Mouse (Mus musculus): ENCODE results near the gene Ndufs7.

Gene Ndufs7

DNA sequence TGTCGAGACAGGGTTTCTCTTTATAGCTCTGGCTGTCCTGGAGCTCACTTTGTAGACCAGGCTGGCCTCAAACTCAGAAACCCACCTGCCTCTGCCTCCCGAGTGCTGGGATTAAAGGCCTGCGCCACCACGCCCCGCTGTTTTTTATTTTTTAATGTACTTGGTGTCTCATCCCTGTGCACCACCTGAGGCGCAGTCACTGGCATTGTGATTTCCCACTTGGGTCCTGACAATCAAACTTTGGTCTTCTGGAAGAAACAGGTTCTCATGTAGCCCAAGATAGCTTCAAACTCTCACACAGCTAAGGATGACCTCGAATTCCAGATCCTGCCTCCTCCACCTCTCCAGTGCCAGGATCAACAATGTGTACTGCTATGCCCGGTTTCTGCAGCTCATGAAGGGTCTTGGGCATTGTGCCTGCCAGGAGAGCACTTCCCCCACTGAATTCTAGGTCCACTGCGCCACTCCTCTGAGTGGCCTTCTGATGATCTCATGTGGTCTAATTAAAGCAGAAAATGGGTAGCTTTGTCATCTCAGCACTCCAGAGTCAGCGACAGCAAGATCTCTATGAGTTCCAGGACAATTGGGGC lies 13.9 kb downstream of the Ndufs7 start:
- DNase-seq = no peak

DNA sequence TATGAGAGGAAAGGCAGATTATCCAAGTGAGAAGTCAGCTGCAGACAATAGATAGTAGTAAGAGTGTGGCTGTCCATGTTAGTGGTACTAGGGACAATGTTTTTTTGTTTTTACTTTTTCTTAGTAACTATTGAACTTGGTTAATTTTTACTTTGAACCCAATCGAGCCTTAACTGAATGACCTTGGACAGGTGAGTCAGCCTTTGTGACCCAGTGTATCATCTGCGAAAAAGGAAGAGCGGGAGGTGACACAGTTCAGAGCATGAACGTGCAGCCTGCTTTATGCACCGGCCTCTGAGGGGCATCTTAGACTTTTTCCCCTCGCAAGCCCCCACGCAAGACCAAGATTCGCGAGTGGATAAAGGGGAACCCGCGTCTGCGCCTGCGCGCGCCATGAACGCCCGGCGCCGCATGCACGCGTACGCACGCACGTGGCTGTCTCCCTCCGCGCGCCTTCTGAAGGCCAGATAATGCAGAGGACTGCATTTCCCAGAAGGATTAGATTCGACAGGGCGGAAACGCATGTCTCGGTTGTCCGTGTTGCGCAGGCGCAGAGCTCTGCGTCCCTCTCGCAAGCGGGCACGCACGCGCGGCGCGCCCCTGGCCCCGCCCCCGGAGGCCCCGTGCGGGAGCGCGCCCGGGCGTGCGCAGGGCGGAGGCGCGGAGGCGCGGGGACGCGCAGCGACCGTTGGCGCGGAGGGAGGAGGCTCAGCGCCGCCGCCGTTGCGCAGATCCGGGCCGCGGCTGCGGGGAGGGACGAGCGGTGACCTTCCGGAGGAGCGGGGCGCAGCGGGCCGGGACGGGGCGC lies 15.6 kb downstream of the Ndufs7 start:
- peak; percentile 99 to 100 for DNase-seq

GRCm38 (mm10) chr10:80265149-80265486 lies 16.2 kb downstream of the Ndufs7 start:
- DNase-seq = no peak

- no peak for DNase-seq
Measured at GRCm38 (mm10) chr10:80270099-80270498, 21.2 kb downstream of the Ndufs7 start.

DNA sequence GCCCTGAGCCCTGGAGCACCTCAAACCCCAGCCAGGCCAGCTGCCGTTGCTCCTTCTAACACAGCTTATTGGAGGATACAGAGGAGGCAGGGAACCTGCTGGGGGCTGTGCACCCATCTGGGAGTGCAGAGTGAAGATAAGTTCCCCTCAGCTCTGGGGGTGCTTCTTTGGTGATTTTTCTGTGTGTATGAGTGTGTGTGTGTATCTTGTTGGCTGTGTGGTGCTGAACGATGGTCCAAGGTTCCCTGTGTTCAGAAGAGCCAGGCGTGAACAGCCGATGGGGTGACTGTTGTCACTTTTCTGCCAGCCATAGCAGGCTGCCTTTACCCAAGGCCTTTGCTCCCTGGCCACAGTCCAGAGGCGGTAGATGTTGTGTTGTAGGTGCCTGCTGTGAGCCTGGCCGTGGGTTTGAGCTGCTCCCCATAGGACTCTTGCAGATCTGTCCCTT lies 21.8 kb downstream of the Ndufs7 start:
- peak; percentile 57 to 73 for DNase-seq

- no peak for DNase-seq
Measured at GRCm38 (mm10) chr10:80271186-80271843, 22.4 kb downstream of the Ndufs7 start.

DNA sequence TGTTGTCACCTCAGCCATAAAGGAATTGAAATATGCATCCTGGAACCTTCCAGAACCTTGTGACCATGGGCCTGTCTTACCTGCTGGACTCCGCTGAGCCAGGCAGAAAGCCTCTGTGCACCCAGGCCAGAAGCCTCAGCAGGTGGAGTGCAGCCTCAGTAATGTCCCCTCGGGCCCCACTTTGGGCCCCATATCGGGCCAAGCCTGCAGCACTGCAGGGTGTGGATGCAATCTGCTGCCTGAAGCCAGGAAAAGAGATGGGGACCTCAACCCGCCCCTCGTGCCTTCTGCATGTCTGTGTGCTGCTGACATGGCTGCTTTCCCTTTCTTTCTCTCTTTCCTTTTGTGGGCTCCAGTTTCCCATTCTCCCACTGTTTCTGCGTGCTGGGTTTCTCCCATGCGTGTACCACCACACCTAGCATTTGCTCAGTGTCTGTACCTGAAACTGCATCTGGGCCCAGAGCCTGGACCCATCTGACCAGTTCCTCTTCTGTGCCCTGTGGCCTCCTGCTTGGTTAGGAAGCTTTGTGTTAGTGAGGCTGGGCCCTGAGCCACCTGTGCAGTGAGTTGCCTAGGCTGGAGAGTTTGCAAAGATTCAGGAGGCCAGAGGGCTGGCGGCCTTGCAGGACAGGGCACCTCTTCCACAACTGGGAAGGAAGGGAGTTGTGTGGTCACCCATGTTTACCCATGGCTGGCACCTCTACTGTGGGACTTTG lies 23.1 kb downstream of the Ndufs7 start:
- DNase-seq = peak in 1 of 2 experiments; percentile 41

GRCm38 (mm10) chr10:80273847-80274246 lies 24.9 kb downstream of the Ndufs7 start:
- DNase-seq = no peak

DNA sequence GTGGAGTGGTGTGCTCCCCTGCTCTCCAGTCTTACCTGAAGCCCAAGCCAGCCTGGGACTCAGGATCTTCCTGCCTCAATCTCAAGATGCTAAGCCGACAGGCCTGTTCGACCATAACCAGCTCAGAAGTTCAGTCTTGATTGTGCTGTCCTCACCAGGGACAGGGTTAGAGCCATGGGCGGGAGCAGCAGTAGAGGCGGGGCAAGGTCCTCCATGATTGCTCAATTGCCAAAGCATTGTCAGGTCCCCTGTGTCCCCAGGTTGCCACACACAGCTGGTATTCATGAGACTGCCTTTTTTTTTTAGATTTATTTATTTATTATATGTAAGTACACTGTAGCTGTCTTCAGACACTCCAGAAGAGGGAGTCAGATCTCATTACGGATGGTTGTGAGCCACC lies 27.3 kb downstream of the Ndufs7 start:
- no peak for DNase-seq

GRCm38 (mm10) chr10:80278390-80278789 lies 29.5 kb downstream of the Ndufs7 start:
- DNase-seq = no peak

- DNase-seq = no peak
Measured at GRCm38 (mm10) chr10:80279273-80279672, 30.4 kb downstream of the Ndufs7 start.

GRCm38 (mm10) chr10:80281304-80281703 lies 32.4 kb downstream of the Ndufs7 start:
- no peak for DNase-seq

DNA sequence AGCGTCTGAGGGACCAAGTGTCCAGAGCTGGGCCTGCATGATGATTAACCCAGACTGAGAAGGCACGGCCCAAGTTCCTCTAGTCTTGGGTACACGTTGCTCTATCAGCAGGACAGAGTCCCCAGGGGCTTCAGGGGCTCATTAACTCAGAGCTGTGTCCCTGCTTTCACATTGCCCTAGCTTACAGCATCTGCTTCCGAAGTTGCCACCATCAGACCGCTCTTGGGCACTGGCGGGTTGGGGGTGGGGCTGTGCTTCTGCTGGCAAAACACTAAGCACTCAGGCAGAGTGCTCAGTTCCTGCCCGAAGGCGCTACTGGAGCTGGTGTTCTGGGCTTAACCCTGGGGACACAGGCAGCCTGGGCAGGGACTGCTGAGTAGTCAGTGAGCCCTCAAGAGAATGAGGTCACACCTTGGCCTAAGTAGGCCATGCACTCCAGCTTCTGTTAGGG lies 33.0 kb downstream of the Ndufs7 start:
- DNase-seq = peak; percentile 59 to 67

GRCm38 (mm10) chr10:80282481-80283441 lies 33.8 kb downstream of the Ndufs7 start:
- peak in 1 of 2 experiments; percentile 41 for DNase-seq

GRCm38 (mm10) chr10:80285222-80286070 lies 36.5 kb downstream of the Ndufs7 start:
- no peak for DNase-seq

DNA sequence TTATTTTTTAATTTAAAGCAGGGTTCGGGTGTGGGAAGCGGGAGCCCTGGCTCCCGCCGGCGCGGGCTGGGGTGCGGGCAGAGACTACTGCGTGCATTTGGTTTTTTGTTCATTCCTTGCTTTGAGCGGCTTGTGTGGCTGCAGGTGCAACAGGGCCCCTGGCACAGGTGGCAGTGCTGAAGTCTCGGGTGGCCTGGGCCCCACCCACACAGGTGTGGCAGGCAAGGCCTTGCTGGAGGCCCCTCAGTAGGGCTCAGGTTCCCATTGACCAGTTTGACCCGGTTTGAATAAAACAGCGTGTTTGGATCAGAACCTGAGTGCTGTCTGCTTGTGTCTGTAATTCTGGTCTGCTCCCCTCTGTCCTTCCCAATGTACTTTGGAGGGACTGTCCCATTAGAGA lies 39.2 kb downstream of the Ndufs7 start:
- no peak for DNase-seq

- DNase-seq = no peak
Measured at GRCm38 (mm10) chr10:80288657-80289056, 39.7 kb downstream of the Ndufs7 start.

DNA sequence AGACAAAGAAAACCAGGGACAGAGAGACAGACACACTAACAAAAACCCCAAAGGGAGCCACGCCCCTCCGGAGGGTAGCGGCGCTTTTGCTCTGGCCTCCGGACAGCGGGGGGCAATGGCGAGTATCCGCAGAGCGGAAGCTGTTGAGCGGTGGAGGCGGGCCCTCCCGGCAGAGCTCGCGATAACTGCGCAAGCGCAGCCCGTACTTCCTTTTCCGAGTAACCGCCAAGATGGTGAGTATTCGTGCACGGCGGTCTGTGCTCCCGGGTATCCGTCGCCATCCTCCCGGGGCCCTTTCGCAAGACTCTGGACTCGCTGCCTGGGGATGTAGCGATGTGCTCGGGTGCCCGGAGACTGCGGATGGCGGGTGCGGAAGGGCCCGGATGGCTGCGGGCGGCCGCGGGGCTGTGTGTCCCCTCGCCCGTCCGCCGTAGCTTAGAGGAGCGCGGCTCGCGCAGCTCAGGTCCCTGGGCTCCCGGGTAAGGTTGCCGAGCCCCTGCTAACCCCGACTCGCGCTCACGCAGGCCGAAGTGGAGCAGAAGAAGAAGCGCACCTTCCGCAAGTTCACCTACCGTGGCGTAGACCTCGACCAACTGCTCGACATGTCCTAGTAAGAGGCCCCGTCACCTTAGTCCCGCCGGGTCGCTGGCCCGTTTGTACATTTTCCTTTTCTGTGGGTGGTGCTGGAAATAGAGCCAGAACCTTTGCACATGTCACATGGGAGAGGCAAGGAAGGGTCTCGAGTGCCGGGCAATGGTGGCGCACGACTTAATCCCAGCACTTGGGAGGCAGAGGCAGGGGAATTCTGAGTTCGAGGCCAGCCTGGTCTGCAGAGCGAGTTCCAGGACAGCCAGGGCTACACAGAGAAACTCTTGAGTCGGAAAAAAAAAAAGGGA lies 43.6 kb downstream of the Ndufs7 start, which contains the start of gene Rps15:
Gene Rps15, plus strand, starts transcription at position 203 of the 896 bp plus-strand sequence.
- peak; percentile 95 to 98 for DNase-seq

- no peak for DNase-seq
Measured at GRCm38 (mm10) chr10:80293325-80293724, 44.4 kb downstream of the Ndufs7 start.

DNA sequence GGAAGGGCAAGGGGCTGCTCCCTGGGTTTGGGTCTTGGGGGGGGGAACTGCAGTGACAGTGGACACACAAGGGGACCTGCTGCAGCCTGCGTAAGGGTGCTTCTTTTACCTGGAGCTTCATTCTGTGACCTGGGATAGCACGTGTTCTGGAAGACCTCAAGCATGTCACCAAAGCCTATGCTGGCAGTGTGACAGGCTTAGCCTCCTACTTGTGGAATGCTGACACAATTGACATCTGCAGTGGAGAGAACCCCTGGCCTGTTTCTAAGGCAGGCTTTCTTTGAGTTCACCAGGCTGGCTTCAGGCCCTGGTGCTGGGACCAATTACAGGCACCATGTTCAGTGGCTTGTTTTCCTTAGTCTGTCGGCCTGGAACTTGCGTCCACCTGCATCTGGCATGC lies 45.4 kb downstream of the Ndufs7 start:
- DNase-seq = no peak

Data from cerebellum, postnatal 25 days (tissue).